Mouse (Mus musculus) natural killer cell, adult 2 months (primary cell): ENCODE data around the gene Arsb.
"Not testable (repeated sequence)": the region's sequence is repeated elsewhere in the genome, so short reads cannot be mapped to it uniquely, and the experiment has no call there.

Experiments
- DNase-seq, 2 experiments: peaks; one replicate each; pipeline ENCODE4 v3.0.0; 2022; ENCODE audit warnings: low spot score in 2 of 2

Gene Arsb

GRCm38 (mm10) chr13:93787647-93788046 lies 16.2 kb downstream of the Arsb start:
- no peak for DNase-seq

GRCm38 (mm10) chr13:93792945-93793642 lies 21.7 kb downstream of the Arsb start:
- no peak for DNase-seq

GRCm38 (mm10) chr13:93793643-93794182 lies 22.3 kb downstream of the Arsb start:
- no peak for DNase-seq

- no peak for DNase-seq
Observed at GRCm38 (mm10) chr13:93797011-93797600, 25.7 kb downstream of the Arsb start.

GRCm38 (mm10) chr13:93810311-93810710 lies 38.9 kb downstream of the Arsb start:
- not testable (repeated sequence) for DNase-seq

- no peak for DNase-seq
Observed at GRCm38 (mm10) chr13:93814081-93814480, 42.7 kb downstream of the Arsb start.

GRCm38 (mm10) chr13:93814676-93815075 lies 43.2 kb downstream of the Arsb start:
- peak in 1 of 2 experiments; percentile 3 for DNase-seq

- DNase-seq, result peak in 1 of 2 experiments; percentile 16
Observed at GRCm38 (mm10) chr13:93815128-93815527, 43.7 kb downstream of the Arsb start.

GRCm38 (mm10) chr13:93816127-93816526 lies 44.7 kb downstream of the Arsb start:
- DNase-seq, result no peak

GRCm38 (mm10) chr13:93816688-93817331 lies 45.4 kb downstream of the Arsb start:
- no peak for DNase-seq

- DNase-seq, result no peak
Observed at GRCm38 (mm10) chr13:93820173-93820572, 48.7 kb downstream of the Arsb start.

GRCm38 (mm10) chr13:93822001-93822400 lies 50.6 kb downstream of the Arsb start:
- DNase-seq, result no peak

GRCm38 (mm10) chr13:93825792-93826558 lies 54.5 kb downstream of the Arsb start:
- no peak for DNase-seq

GRCm38 (mm10) chr13:93827745-93828144 lies 56.3 kb downstream of the Arsb start:
- DNase-seq, result no peak

- no peak for DNase-seq
Observed at GRCm38 (mm10) chr13:93829565-93830293, 58.3 kb downstream of the Arsb start.

- DNase-seq, result no peak
Observed at GRCm38 (mm10) chr13:93830294-93830645, 58.8 kb downstream of the Arsb start.

GRCm38 (mm10) chr13:93837481-93838225 lies 66.2 kb downstream of the Arsb start:
- no peak for DNase-seq

- no peak for DNase-seq
Observed at GRCm38 (mm10) chr13:93838431-93839136, 67.2 kb downstream of the Arsb start.

GRCm38 (mm10) chr13:93839137-93839630 lies 67.8 kb downstream of the Arsb start:
- DNase-seq, result no peak

- no peak for DNase-seq
Observed at GRCm38 (mm10) chr13:93839721-93840120, 68.3 kb downstream of the Arsb start.
